Mouse (Mus musculus) embryonic fibroblast, embryonic 13.5 days (primary cell): ENCODE measurements at regions not wholly inside any gene's neighbourhood (a gene's known extent, or its start where the extent isn't known, plus 50 kb on each side); places are given as distances from the start of the nearest gene placed in this dataset.

Source experiments
- CTCF ChIP-seq: IDR thresholded peaks from 2 replicates; pipeline ENCODE4 v1.5.1; 2011; ENCODE audit warnings: mild to moderate bottlenecking, control low read depth, low read length, moderate library complexity, borderline replicate concordance; ENCODE audit not compliant: insufficient read depth
- POLR2A ChIP-seq: IDR thresholded peaks from 2 replicates; pipeline ENCODE4 v1.6.1; 2011; ENCODE audit warnings: low read depth, mild to moderate bottlenecking, control low read depth, low read length, moderate library complexity

GRCm38 (mm10) chr3:149179486-149180116 is 189.2 kb upstream of the Adgrl2 start:
- TF ChIP-seq CTCF (no peak), POLR2A (no peak)
